Mouse (Mus musculus): ENCODE measurements around the gene Ccnyl1.

GRCm38 (mm10) chr1:64656423-64657129, 33.7 kb upstream of the Ccnyl1 start:
- no peak for TF ChIP-seq CTCF (IDR thresholded peaks at IDR 0.05; ENCODE audit: extremely low read depth, insufficient read depth, insufficient read length, insufficient replicate concordance)
- no peak for TF ChIP-seq POLR2A (IDR thresholded peaks at IDR 0.05; ENCODE audit: low read depth, low read length)

All from spleen, adult 2 months (tissue).